Mouse (Mus musculus): ENCODE measurements around the gene Fam162a. TPM values are rescaled to one million over a fixed set of nuclear protein-coding genes. Genes with fewer than 3 reads are reported as not detected.
A peak's percentile ranks its signal among the peaks of the same experiment; 100 is the strongest.
"Not testable (repeated sequence)": the region's sequence is repeated elsewhere in the genome, so short reads cannot be mapped to it uniquely, and the experiment has no call there.

The Fam162a gene
- polyA plus RNA-seq, 1 experiment from 2014 or later = 162 TPM

DNA sequence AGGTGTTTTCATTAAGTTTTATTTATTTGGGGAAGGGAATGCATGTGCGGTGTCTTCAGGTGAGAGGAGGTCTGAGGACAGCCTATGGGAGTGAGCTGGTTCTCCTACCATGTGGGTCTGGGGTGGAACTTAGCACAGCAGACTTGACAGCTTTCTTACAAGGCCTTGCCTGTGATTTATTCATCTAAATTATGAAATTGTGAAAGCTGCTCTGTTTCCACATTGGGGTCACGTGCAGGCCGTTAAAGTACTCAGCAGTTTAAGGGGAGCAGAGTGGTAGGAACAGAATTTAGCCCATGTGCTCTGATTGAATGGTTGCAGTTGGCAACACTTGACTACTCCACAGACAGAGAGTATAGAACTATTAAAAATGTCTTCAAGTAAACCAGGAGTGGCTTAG is 8.5 kb upstream of the Fam162a start:
- no peak overlapping the region for H3K4me2 ChIP-seq (replicated peaks)
- no peaks in the 10 kb centered on the region for H3K9me3 ChIP-seq
- WGBS = 92% methylated on average over 3 of the region's 3 CpGs
- ATAC-seq (ENCODE audit: low FRiP score, low read depth) = no peak
- H3K4me1 ChIP-seq = no peaks in the 10 kb centered on the region
- H3K4me3 ChIP-seq = no peak overlapping the region
- no peaks in the 10 kb centered on the region for H3K27me3 ChIP-seq (replicated peaks)
- peaks cover 7% of the 10 kb centered on the region; the same call in 1 of the 2 replicates for H3K36me3 ChIP-seq
- no peak overlapping the region for H3K27ac ChIP-seq
- H3K9ac ChIP-seq = no peak overlapping the region

DNA sequence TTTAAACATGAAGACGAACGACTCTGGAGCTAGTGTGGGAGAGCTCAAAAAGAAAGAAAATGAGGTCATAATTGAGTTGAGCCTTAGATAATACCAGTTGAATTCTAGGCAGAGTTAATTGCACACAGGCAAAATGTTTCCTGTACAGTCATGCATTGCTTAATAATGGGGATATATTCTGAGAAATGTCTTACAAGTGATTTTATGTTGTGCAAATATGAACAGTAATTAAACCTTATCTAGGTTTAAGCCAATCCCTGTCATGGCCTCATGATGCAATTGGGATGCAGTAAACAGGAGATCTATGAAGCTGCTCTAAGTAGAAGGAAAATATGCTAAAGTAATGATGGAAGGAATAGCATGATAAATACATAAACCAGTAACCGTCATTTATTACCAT is 3.4 kb upstream of the Fam162a start:
- H3K9ac ChIP-seq = no peak overlapping the region
- peaks cover 4% of the 10 kb centered on the region for H3K4me1 ChIP-seq
- ATAC-seq (ENCODE audit: low FRiP score, low read depth) = no peak
- no peaks in the 10 kb centered on the region for H3K36me3 ChIP-seq
- WGBS = 95% methylated on average over 3 of the region's 3 CpGs
- no peak overlapping the region for H3K27ac ChIP-seq
- no peak overlapping the region for H3K4me3 ChIP-seq
- no peaks in the 10 kb centered on the region for H3K27me3 ChIP-seq (replicated peaks)
- H3K9me3 ChIP-seq = no peaks in the 10 kb centered on the region
- H3K4me2 ChIP-seq (replicated peaks) = no peak overlapping the region

DNA sequence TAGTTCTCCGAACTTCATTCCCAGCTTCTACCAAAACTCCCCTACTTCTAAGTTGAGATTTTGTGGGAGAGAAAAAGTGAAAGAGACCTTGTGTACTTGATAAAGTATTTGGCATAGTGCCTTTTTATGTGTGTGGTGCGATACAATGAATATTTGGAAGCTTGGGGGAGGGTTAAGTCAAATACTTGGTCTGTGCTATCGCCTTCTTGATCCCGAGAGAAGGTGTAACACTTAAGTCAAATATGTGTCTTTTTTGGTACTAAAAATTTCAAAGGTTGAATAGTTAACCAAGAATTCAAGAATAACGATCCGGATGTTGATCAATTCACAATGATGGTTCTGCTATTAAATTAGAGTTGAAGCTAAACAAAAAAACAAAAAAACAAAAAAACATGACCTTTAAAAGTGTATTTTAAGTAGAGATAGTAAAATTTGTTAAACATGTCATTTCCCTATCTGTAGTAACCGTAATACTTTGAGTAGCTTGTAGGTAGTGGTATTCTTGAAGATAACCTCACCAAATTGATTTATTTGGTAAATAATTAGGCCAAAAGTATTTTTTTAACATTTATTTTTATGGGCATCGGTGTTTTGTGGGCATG is 1.1 kb upstream of the Fam162a start:
- no peak for ATAC-seq (ENCODE audit: low FRiP score, low read depth)
- no peak overlapping the region for H3K27ac ChIP-seq
- H3K4me3 ChIP-seq = peak overlapping the region; percentile 62
- peak overlapping the region; percentile 71; the same call in 1 of the 2 replicates for H3K9ac ChIP-seq
- 31% methylated on average over 8 of the region's 8 CpGs for WGBS
- H3K4me2 ChIP-seq (replicated peaks) = peak overlapping the region; percentile 75
- H3K36me3 ChIP-seq = no peaks in the 10 kb centered on the region
- no peaks in the 10 kb centered on the region for H3K9me3 ChIP-seq
- H3K27me3 ChIP-seq (replicated peaks) = no peaks in the 10 kb centered on the region
- H3K4me1 ChIP-seq = peaks cover 15% of the 10 kb centered on the region

DNA sequence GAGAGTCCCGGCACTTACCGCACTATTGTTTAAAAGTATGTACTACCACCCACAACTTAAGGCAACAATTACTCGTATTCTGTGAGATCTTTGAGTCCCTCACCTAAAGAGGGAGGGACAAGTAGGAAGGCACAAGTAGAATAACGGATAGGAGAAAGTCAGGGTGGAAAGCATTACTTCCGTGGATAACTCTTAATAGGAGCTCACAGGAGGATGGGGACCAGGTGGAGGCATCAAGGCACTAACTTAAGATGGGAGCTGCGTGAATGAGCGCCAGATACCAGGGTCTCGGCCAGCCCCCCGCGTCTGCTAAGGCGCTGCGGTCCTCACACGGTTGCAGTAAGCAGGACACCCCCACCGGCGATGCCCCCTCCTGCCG is 334 bp downstream of the Fam162a start:
- Histone ChIP-seq H3K4me1 (peaks cover 15% of the 10 kb centered on the region), H3K27me3 (replicated peaks) (no peaks in the 10 kb centered on the region), H3K36me3 (no peaks in the 10 kb centered on the region), H3K9ac (peak overlapping the region; percentile 71), H3K4me3 (peak overlapping the region; percentile 62), H3K27ac (peak overlapping the region; percentile 98), H3K4me2 (replicated peaks) (peak overlapping the region; percentile 75), H3K9me3 (no peaks in the 10 kb centered on the region)
- under 1% methylated on average over 15 of the region's 16 CpGs for WGBS
- ATAC-seq (ENCODE audit: low FRiP score, low read depth) = no peak

DNA sequence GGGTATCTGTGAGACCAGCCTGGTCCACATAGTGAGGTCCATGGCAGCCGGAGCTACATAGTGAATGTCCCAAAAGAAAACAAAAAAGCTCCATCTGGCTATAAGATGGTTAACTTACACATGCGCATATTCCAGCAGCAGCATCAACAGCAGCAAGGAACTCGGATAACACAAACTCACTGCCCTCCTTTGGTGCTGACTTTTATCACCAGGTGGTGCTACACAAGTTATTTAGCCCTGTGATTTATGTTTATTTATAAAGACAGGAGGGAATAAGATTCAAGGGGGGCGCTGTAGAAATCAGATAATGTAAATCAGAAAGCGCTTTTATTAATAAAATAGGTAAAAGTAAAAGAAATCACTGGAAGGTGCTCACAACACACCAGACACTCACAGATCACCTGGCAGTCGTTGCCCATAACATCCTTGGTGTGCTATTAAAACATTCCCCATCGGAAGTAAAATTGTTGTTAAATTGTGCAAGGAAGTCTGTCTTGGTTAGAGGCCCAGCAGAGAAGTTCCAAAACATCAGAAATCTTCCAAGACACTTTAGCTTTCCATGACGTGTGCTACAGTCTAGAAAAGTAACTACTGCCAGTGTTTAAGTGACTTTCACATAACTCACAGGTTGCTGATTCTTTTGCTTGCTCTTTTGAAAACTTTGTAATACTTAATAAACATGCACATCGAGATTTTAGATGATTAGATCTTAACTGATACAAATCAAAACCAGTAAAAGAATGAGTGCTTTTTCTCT is 1.4 kb downstream of the Fam162a start:
- Histone ChIP-seq H3K9me3 (no peaks in the 10 kb centered on the region), H3K9ac (0 out of 2 replicates have a peak overlapping the region, but pooled peaks have one; percentile 3), H3K27ac (no peak overlapping the region), H3K27me3 (replicated peaks) (no peaks in the 10 kb centered on the region), H3K36me3 (no peaks in the 10 kb centered on the region), H3K4me1 (peaks cover 15% of the 10 kb centered on the region), H3K4me3 (peak overlapping the region; percentile 62; the same call in 1 of the 2 replicates), H3K4me2 (replicated peaks) (peak overlapping the region; percentile 75)
- no peak for ATAC-seq (ENCODE audit: low FRiP score, low read depth)
- WGBS = 37% methylated on average over 9 of the region's 9 CpGs

DNA sequence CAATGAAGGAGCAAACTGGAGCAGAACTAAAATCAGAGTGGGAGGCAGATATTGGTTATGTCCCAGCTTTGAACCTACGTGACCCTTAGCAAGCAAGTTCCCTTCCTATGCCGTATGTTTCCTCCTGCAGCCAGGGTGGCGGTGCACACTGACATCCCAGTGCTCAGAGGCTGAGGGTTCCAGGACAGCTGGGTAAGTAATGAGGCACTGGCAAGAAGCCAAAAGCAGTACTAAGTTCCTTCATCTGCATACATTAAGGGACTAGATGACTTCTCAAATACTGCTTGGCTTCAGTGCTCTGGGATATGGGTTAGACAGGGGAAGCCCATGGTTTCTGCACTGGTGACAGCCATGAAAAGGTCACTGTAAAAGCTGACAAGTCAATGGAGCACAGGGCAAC is 3.0 kb downstream of the Fam162a start:
- H3K27ac ChIP-seq = no peak overlapping the region
- no peaks in the 10 kb centered on the region for H3K27me3 ChIP-seq (replicated peaks)
- no peak overlapping the region for H3K9ac ChIP-seq
- no peak overlapping the region for H3K4me3 ChIP-seq
- WGBS = 66% methylated on average over 3 of the region's 3 CpGs
- no peaks in the 10 kb centered on the region for H3K36me3 ChIP-seq
- peaks cover 15% of the 10 kb centered on the region for H3K4me1 ChIP-seq
- no peak for ATAC-seq (ENCODE audit: low FRiP score, low read depth)
- no peaks in the 10 kb centered on the region for H3K9me3 ChIP-seq
- H3K4me2 ChIP-seq (replicated peaks) = no peak overlapping the region

DNA sequence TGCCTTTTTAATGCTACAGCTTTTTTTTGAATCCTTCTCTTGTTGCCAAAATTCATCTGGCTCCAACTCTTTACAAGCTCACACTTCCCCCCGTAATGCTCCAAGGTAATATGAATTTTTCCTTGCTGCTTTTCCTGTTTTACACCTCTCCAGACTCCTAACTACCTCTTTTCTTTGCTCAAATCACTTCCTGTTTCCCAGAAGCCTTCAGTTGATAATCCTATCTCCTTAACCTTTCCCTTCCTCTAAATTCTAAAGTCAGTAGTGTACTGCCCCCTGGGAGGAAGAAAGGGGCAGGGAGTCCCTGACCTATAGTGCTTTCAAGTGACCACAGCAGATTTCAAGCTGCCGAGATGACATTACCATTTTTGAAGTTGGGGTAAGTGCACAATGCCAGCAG is 3.7 kb downstream of the Fam162a start:
- WGBS = 71% methylated on average over 2 of the region's 2 CpGs

DNA sequence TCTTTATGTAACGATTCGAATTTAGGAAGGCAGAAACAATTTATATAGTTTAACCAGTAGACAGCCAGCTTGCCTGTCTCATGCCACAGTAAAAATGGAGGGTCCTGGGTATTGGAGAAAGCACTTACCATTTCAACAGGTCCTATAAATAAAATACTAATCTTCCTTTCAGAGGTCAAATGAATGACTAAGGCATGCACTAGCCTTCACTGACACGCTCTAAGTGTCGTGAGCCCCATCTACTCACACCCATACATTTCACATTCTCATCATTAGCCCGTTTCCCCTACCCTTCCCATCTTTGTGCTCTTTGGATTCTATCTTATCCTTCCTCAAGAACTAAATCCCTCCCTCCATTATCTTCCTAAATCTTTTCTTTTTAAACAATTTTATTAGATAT is 6.5 kb downstream of the Fam162a start:
- no peaks in the 10 kb centered on the region for H3K36me3 ChIP-seq
- no peak overlapping the region for H3K9ac ChIP-seq
- H3K9me3 ChIP-seq = no peaks in the 10 kb centered on the region
- no peak overlapping the region for H3K27ac ChIP-seq
- peaks cover 12% of the 10 kb centered on the region for H3K4me1 ChIP-seq
- H3K4me2 ChIP-seq (replicated peaks) = no peak overlapping the region
- H3K4me3 ChIP-seq = no peak overlapping the region
- 91% methylated on average over 5 of the region's 5 CpGs for WGBS
- ATAC-seq (ENCODE audit: low FRiP score, low read depth) = no peak
- H3K27me3 ChIP-seq (replicated peaks) = no peaks in the 10 kb centered on the region

More for the DNA sequence above, 3.7 kb downstream of the Fam162a start:
- no peaks in the 10 kb centered on the region for H3K27me3 ChIP-seq (replicated peaks)
- H3K4me1 ChIP-seq = peaks cover 15% of the 10 kb centered on the region
- no peak overlapping the region for H3K27ac ChIP-seq
- no peak overlapping the region for H3K9ac ChIP-seq
- ATAC-seq (ENCODE audit: low FRiP score, low read depth) = no peak
- H3K4me2 ChIP-seq (replicated peaks) = no peak overlapping the region
- no peaks in the 10 kb centered on the region for H3K36me3 ChIP-seq
- no peak overlapping the region for H3K4me3 ChIP-seq
- H3K9me3 ChIP-seq = no peaks in the 10 kb centered on the region

DNA sequence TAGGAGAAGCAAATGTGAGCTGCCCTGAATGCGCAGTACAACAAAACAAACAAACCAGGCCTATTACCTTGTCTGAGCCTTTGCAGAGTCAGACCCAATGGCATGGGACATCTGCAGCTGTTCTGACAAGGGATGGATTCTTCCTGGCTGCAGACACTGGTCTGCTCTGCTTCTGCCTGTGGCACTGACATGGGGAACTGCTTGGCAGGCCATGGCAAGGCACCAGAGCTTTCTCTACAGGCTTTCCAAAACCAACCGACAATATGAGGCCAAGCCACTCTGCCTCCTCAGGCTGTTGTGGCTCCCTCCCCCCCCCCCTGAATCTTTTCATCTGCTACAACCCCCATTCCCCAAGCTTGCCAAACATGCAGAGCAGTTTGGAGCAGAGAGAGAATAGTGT is 8.1 kb downstream of the Fam162a start:
- Histone ChIP-seq H3K36me3 (no peaks in the 10 kb centered on the region), H3K27me3 (replicated peaks) (no peaks in the 10 kb centered on the region), H3K9ac (no peak overlapping the region), H3K27ac (no peak overlapping the region), H3K4me2 (replicated peaks) (no peak overlapping the region), H3K4me3 (no peak overlapping the region), H3K4me1 (peaks cover 2% of the 10 kb centered on the region), H3K9me3 (no peaks in the 10 kb centered on the region)
- no peak for ATAC-seq (ENCODE audit: low FRiP score, low read depth)
- WGBS = 84% methylated on average over 2 of the region's 2 CpGs

DNA sequence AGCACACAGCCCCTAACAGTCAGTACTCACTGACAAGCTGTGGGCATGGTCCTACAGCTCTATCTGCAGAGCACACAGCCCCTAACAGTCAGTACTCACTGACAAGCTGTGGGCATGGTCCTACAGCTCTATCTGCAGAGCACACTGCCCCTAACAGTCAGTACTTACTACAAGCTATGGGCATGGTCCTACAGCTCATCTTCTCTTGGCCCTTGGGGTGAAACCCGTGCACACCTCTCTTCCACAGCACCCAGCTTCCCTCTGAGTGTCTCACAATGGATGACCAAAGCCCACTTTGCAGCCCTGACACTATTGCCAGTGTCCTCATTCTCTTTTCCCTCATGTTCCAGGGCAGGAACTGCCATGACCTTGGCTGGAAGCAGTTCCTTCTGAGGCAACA is 8.9 kb downstream of the Fam162a start:
- H3K9me3 ChIP-seq; H3K27me3 ChIP-seq (replicated peaks); H3K27ac ChIP-seq; ATAC-seq (ENCODE audit: low FRiP score, low read depth); H3K36me3 ChIP-seq; H3K4me3 ChIP-seq; H3K4me2 ChIP-seq (replicated peaks); H3K4me1 ChIP-seq; H3K9ac ChIP-seq: not testable (repeated sequence)
- 100% methylated on average over 1 of the region's 1 CpGs for WGBS

DNA sequence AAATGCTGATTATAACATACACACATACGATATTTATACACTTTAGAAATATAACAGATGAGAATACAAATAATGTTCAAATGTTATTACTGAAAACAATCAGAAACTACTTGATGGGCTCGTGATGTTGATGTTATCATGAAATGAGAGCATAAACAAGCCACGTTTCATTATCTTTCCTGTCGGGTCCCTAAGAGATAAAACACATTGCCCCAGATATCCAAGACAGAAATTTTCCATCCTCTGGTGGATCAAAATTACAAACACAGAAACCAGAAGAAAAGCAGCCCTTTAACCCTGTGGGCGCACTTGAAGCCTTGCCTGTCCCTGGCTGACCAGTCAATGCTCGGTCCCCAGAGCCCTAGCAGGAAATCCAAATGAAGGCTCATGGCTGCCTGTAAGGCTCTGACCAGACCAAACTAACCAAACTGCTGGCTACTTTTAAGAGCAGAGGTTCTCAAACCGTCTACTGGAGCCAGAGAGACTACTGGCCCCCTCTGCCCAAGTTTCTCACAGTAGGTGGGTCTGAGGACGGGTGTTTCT is 13.4 kb downstream of the Fam162a start:
- H3K27me3 ChIP-seq (replicated peaks) = no peaks in the 10 kb centered on the region
- no peaks in the 10 kb centered on the region for H3K4me1 ChIP-seq
- 89% methylated on average over 8 of the region's 8 CpGs for WGBS
- H3K4me2 ChIP-seq (replicated peaks) = no peak overlapping the region
- no peak overlapping the region for H3K4me3 ChIP-seq
- no peaks in the 10 kb centered on the region for H3K9me3 ChIP-seq
- peaks cover 2% of the 10 kb centered on the region; the same call in 1 of the 2 replicates for H3K36me3 ChIP-seq
- ATAC-seq (ENCODE audit: low FRiP score, low read depth) = no peak
- H3K27ac ChIP-seq = no peak overlapping the region
- H3K9ac ChIP-seq = no peak overlapping the region

DNA sequence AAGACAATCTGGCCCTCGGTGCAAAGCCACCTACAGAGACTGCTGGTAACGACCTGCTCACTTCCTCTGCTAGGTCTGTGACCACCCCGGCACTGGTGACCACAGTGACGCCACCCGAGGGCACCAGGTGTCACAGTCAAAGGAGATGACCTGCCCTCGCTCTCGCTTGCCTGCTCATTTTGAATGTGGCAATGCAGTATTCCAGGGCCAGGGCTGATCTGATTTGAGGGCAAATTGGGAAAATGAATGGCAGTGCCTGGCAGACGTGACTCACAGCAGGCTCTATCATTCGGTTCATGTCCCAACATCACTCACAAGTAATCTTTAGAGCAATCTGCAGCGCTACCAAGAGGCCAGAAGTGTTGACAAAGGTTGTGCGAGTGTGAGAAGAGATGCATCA is 15.0 kb downstream of the Fam162a start:
- WGBS = 93% methylated on average over 11 of the region's 11 CpGs
- ATAC-seq (ENCODE audit: low FRiP score, low read depth) = no peak
- no peak overlapping the region for H3K4me3 ChIP-seq
- no peaks in the 10 kb centered on the region for H3K27me3 ChIP-seq (replicated peaks)
- no peak overlapping the region for H3K27ac ChIP-seq
- peaks cover 9% of the 10 kb centered on the region for H3K36me3 ChIP-seq
- no peaks in the 10 kb centered on the region for H3K9me3 ChIP-seq
- H3K4me1 ChIP-seq = no peaks in the 10 kb centered on the region
- no peak overlapping the region for H3K4me2 ChIP-seq (replicated peaks)
- no peak overlapping the region for H3K9ac ChIP-seq

Measured in neural tube, embryonic 12.5 days (tissue).